Mouse (Mus musculus) E14TG2a.4 (cell line): ENCODE measurements around the gene Greb1.

Experiments used
- CTCF ChIP-seq: conservative IDR thresholded peaks from 2 replicates; pipeline ENCODE4 v1.5.1; 2014; ENCODE audit warnings: low read length
- NANOG ChIP-seq: IDR thresholded peaks from 2 replicates; pipeline ENCODE4 v1.6.1; 2014; ENCODE audit warnings: borderline replicate concordance, low read length, mixed read lengths
- POU5F1 ChIP-seq: IDR thresholded peaks from 2 replicates; pipeline ENCODE4 v1.6.1; 2014; ENCODE audit warnings: low read length, borderline replicate concordance

- TF ChIP-seq CTCF (no peak), POU5F1 (no peak), NANOG (no peak)
Observed at GRCm38 (mm10) chr12:16788600-16788999, 12.1 kb downstream of the Greb1 start.
